Mouse (Mus musculus) intestine, embryonic 16.5 days (tissue): ENCODE data around the gene Foxe1. TPM values are rescaled to one million over a fixed set of nuclear protein-coding genes. Genes with fewer than 3 reads are reported as not detected.

ENCODE experiments used
- ATAC-seq: fragments of 200-750 bp; cut with Nextera tagmentation; 2 replicates; pipeline ENCODE4 v1.8.0; 2017; ENCODE audit warnings: moderate TSS enrichment, moderate library complexity
- H3K27ac ChIP-seq: fragments of 300-500 bp; sonication (generic); 2 replicates; pipeline ENCODE4 v1.5.1; 2014; ENCODE audit warnings: mild to moderate bottlenecking, low read length
- H3K27me3 ChIP-seq: fragments of 300-500 bp; sonication (generic); replicated peaks from 2 replicates; pipeline ENCODE4 v1.6.1; 2014; ENCODE audit warnings: low read length, control low read depth, mixed read lengths; ENCODE audit not compliant: control insufficient read depth, insufficient read depth
- H3K36me3 ChIP-seq: fragments of 300-500 bp; sonication (generic); 2 replicates; pipeline ENCODE4 v1.6.1; 2014; ENCODE audit warnings: low read length, control low read depth; ENCODE audit not compliant: control insufficient read depth, insufficient read depth
- H3K4me1 ChIP-seq: fragments of 300-500 bp; sonication (generic); 2 replicates; pipeline ENCODE4 v1.6.1; 2014; ENCODE audit warnings: low read length, control low read depth, mixed read lengths; ENCODE audit not compliant: control insufficient read depth, insufficient read depth
- H3K4me2 ChIP-seq: fragments of 300-500 bp; sonication (generic); 2 replicates; pipeline ENCODE4 v1.6.1; 2014; ENCODE audit warnings: low read depth, low read length, control low read depth
- H3K4me3 ChIP-seq: fragments of 300-500 bp; sonication (generic); 2 replicates; pipeline ENCODE4 v1.5.1; 2014; ENCODE audit warnings: mild to moderate bottlenecking, low read length
- H3K9ac ChIP-seq: fragments of 300-500 bp; sonication (generic); 2 replicates; pipeline ENCODE4 v1.6.1; 2014; ENCODE audit warnings: low read depth, low read length
- H3K9me3 ChIP-seq: fragments of 300-500 bp; sonication (generic); 2 replicates; pipeline ENCODE4 v1.6.1; 2016; ENCODE audit warnings: low read length, control low read depth; ENCODE audit not compliant: control insufficient read depth
- WGBS: fragments of 180-500 bp; shearing (Covaris S2); extraction: QIAGEN DNeasy Blood & Tissue Kit; methylation state at CpG from one replicate; pipeline ENCODE4 v1.1.7; 2014; 5-methylcytosine and 5-hydroxymethylcytosine counted together
- polyA plus RNA-seq: library from polyadenylated mRNA; unstranded; fragments of >200 nt; fragmentation: Nextera tagmentation; extraction: Ambion mirVana; gene quantifications from 2 replicates; pipeline ENCODE4 v1.2.1, GENCODE M21; 2015

The Foxe1 gene
- polyA plus RNA-seq, 1 experiment from 2014 or later: not detected

GRCm38 (mm10) chr4:46389013-46389611 lies 45.7 kb downstream of the Foxe1 start, which contains the start of gene Trmo:
Gene Trmo, minus strand, starts transcription at chr4:46389437.
- H3K27me3 ChIP-seq: no peaks in the 10 kb centered on the region

GRCm38 (mm10) chr4:46389612-46390341 lies 46.4 kb downstream of the Foxe1 start:
- peak overlapping the region; percentile 84 for H3K9ac ChIP-seq
- H3K9me3 ChIP-seq: no peaks in the 10 kb centered on the region
- peak overlapping the region; percentile 72 for H3K4me3 ChIP-seq
- H3K27ac ChIP-seq: peak overlapping the region; percentile 96
- no peaks in the 10 kb centered on the region for H3K36me3 ChIP-seq
- H3K4me1 ChIP-seq: no peaks in the 10 kb centered on the region
- ATAC-seq: peak; percentile 20; the same call in 1 of the 2 replicates
- no peaks in the 10 kb centered on the region for H3K27me3 ChIP-seq
- WGBS: 2% methylated on average over 24 of the region's 24 CpGs
- peak overlapping the region; percentile 60 for H3K4me2 ChIP-seq

More at GRCm38 (mm10) chr4:46389013-46389611, 45.7 kb downstream of the Foxe1 start, which contains the start of gene Trmo:
- H3K9me3 ChIP-seq: no peaks in the 10 kb centered on the region
- peak within 1 kb of the TSS; percentile 84 for H3K9ac ChIP-seq
- no peaks in the 10 kb centered on the region for H3K4me1 ChIP-seq
- no peaks in the 10 kb centered on the region for H3K36me3 ChIP-seq
- peak within 1 kb of the TSS; percentile 96 for H3K27ac ChIP-seq
- WGBS: under 1% methylated on average over 56 of the region's 56 CpGs
- peak; percentile 96 for ATAC-seq
- H3K4me2 ChIP-seq: peak within 1 kb of the TSS; percentile 60
- peak within 1 kb of the TSS; percentile 72 for H3K4me3 ChIP-seq

- Histone ChIP-seq H3K4me1 (no peaks in the 10 kb centered on the region), H3K4me2 (peak overlapping the region; percentile 60), H3K4me3 (peak overlapping the region; percentile 72), H3K27me3 (no peaks in the 10 kb centered on the region), H3K9me3 (no peaks in the 10 kb centered on the region), H3K9ac (no peak overlapping the region), H3K27ac (no peak overlapping the region), H3K36me3 (no peaks in the 10 kb centered on the region)
- 22% methylated on average over 9 of the region's 9 CpGs for WGBS
- peak; percentile 43 for ATAC-seq
Measured at GRCm38 (mm10) chr4:46390390-46390970, 47.1 kb downstream of the Foxe1 start.

GRCm38 (mm10) chr4:46394388-46394787 lies 51.0 kb downstream of the Foxe1 start:
- no peak for ATAC-seq
- Histone ChIP-seq H3K4me3 (no peak overlapping the region), H3K9me3 (no peaks in the 10 kb centered on the region), H3K4me1 (no peaks in the 10 kb centered on the region), H3K9ac (no peak overlapping the region), H3K27me3 (no peaks in the 10 kb centered on the region), H3K27ac (no peak overlapping the region), H3K36me3 (no peaks in the 10 kb centered on the region), H3K4me2 (no peak overlapping the region)
- WGBS: 80% methylated on average over 2 of the region's 2 CpGs

GRCm38 (mm10) chr4:46395736-46396135 lies 52.3 kb downstream of the Foxe1 start:
- Histone ChIP-seq H3K27me3 (no peaks in the 10 kb centered on the region), H3K9ac (no peak overlapping the region), H3K4me1 (no peaks in the 10 kb centered on the region), H3K27ac (no peak overlapping the region), H3K36me3 (no peaks in the 10 kb centered on the region), H3K9me3 (no peaks in the 10 kb centered on the region), H3K4me2 (no peak overlapping the region), H3K4me3 (no peak overlapping the region)
- 28% methylated on average over 5 of the region's 5 CpGs for WGBS
- ATAC-seq: no peak; the same call in 1 of the 2 replicates

Other genes starting within 250 kb of the Foxe1 start
- 57.4 and 63.0 TPM in 2 replicates for gene Ncbp1, start 205.0 kb upstream of the Foxe1 start, polyA plus RNA-seq
- 21.5 and 25.3 TPM in 2 replicates for gene Tstd2, start 204.9 kb upstream of the Foxe1 start, polyA plus RNA-seq
- gene Xpa, start 147.3 kb upstream of the Foxe1 start, polyA plus RNA-seq: 16.3 and 17.0 TPM in 2 replicates
- 12.5 and 13.0 TPM in 2 replicates for gene Trmo, start 45.8 kb downstream of the Foxe1 start, polyA plus RNA-seq
- 2.6 and 8.1 TPM in 2 replicates for gene Hemgn, start 69.9 kb downstream of the Foxe1 start, polyA plus RNA-seq
- 185 and 206 TPM in 2 replicates for gene Anp32b, start 107.3 kb downstream of the Foxe1 start, polyA plus RNA-seq
- gene Nans, start 145.6 kb downstream of the Foxe1 start, polyA plus RNA-seq: 112 and 120 TPM in 2 replicates
- gene Trim14, start 192.5 kb downstream of the Foxe1 start, polyA plus RNA-seq: 14.8 and 15.2 TPM in 2 replicates